Mouse (Mus musculus) heart, adult 9 months (tissue): Measurements from ENCODE around the gene Skiv2l.
A peak's percentile ranks its signal among the peaks of the same experiment; 100 is the strongest.
"Not testable (repeated sequence)": the region's sequence is repeated elsewhere in the genome, so short reads cannot be mapped to it uniquely, and the experiment has no call there.

ENCODE experiments used
- DNase-seq, 2 experiments: peaks; one replicate each; pipeline ENCODE4 v3.0.0; 2022; ENCODE audit warnings: low spot score in 2 of 2

Gene Skiv2l

DNA sequence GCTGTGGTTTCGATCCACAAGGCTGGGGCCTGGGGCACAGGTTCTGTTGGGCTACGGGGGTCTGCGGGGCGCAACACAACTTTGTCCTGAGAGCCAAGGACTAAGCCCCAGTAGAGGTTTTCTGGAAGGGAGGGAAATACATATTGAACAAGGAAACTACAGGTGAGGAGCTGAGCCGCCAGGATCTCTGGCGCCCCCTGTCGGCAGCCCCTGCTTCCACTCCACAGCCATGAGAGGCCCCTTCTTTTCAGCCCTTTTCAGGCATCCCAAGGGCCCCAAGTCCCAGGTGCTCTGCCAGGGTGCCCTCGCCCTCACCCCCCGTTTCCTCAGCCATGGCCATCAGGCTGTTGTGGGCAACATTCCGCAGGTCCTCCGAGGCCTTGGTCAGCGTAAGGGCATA is 36.3 kb downstream of the Skiv2l start:
- DNase-seq, result not testable (repeated sequence)

DNA sequence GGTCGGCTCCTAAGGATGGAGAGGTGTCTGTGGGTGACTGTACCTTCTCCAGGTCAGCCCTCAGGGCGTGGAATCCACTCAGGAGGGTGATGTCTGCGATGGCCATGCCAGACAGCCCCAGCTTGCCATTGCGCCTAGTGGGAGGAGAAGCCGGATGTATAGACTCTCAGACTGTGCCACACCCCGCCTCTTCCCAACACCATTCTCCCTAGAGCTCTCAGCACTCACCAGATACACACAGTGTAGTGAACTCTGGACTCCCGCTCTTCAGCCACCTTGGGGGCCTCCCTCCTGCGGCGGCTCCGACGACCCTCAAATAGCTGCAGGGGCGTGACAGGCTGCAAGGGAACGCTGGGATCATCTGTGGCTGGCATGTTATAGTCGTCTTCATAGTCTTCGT is 38.7 kb downstream of the Skiv2l start:
- DNase-seq, result no peak

DNA sequence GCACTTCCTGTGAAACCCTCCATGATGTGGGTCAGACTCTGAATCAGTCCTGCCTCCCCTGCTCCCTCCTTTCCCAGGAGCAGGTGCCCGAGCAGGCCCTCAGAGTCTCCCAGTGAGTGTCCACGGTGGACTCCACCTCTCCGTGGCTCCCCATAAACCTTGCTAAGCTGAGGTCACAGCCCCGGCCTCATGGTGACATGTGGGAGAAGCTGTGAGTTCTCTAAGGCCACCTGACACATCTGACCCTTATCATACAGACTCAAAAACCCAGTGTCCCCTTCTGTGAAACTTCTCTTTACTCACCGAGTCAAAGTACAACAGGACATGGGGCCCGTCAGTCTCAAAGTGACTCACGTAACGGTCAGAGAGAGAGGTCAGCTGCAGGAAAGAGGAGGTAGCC is 39.2 kb downstream of the Skiv2l start:
- not testable (repeated sequence) for DNase-seq

DNA sequence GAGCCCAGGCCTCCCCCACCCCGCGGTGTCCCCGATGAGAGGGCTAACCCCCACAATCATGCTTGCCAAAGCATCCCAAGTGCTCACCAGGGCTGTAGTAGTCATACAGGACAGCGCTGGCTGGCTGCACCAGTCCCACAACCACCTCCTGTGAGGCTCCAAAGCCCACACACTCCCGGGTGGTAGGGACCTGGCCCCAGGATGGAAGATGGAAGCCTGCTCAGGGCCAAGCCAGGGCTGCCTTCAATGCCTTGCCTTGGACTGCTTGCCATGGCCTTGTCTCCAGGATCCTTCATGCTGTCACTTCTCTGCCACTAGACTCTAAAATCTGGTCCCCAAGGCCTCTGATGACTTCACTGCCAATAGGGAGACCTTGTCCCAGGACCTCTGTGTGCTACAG is 39.6 kb downstream of the Skiv2l start:
- not testable (repeated sequence) for DNase-seq

DNA sequence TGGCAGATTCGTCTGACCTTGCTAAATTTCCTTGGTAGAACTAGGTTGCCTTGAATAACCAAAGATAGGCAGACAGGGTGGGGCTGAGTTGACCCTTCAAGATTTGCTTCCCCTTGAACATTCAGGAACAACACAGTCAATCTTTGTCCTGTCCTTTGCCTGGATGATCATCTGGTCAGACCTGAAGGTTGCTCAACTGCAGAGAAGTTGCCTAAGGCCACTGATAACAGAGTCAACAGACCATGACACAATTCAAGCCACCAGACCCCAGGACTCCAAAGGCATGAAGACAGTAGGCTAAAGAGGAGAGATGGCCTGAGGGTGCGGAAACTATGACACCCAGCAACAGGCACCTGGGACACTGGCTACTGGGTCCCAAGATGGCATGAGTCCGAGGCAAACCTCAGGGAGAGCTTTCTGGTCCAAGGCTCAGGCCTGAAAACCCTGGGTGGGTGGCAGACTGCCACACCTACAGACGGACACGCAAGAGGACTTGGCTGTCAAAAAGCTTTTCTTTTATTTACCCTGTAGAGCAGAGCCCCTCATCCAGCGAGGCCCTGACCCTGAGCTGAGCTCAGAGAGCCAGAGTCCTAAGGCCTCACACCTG is 41.3 kb downstream of the Skiv2l start:
- no peak for DNase-seq

DNA sequence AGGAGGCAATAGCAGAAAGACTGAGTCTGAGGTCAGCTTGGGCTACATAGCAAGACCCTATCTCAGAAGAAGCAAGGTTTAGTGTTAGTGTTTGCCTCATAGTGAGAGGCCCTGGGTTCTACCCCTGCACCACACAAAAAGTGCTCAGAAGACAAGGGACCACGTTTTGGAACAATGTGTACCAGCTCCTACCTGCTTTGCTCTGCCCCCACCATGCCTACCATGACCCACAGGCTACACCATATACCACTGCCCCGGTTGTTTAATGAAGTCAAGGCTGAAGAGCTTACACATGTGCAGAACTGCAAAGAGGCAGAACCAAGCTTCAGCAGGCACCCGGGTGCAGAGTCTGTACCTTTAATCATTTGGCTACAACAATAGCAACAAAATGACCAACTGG is 42.8 kb downstream of the Skiv2l start:
- no peak for DNase-seq

DNA sequence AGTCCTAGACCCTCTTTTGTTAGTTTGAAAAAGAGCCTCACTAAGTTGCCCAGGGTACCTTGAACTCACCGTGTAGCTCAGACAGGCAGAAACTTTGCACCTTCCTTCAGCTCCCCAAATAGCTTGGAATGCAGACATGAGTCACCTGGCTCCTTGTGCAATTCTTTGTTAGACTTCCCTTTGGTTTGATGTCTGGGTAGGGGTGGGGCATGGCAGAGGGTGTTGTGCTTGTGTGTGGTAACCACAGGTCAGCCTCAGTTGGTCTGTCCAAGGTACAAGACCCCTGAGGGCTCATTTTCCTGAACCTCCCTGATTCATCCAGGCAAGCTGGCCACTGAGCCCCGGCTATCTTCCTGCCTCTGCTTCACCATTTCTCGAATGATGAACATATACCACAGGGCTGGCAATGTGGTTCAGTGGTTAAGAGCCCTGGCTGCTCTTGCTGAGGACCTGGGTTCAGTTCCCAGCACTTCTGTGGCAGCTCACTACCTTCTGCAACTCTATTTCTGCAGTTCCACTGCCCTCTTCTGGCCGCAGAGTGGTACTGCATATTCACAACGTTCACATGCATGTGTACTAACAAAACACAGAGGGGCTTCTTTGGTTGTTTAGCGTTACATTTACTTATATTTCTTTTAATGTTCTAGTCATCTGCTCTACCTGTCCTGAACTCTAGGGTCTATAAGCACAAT is 45.0 kb downstream of the Skiv2l start:
- DNase-seq, result no peak

DNA sequence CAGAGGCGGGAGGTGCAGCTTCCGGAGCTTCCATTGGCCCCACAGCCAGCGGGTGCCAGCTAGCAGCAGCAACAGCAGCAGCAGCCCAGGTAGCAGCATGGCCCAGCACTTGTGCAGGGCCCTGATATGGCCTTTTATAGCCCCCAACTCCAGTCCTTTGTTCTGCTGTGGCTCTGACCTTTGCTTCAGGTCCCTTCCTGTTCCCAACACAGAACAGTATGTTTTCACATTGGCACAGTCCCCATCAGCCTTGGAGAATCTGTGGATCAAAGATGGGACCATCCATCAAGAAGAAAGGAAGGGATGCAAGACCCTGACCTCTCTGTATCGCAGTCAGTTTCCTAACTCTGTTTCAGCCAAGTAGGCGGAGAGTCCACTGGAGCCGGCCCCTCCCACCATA is 45.7 kb downstream of the Skiv2l start, which contains the start of gene Cyp21a1:
Cyp21a1 (minus strand) TSS at position 261 of the 400 bp plus-strand sequence.
- DNase-seq, result not testable (repeated sequence)

DNA sequence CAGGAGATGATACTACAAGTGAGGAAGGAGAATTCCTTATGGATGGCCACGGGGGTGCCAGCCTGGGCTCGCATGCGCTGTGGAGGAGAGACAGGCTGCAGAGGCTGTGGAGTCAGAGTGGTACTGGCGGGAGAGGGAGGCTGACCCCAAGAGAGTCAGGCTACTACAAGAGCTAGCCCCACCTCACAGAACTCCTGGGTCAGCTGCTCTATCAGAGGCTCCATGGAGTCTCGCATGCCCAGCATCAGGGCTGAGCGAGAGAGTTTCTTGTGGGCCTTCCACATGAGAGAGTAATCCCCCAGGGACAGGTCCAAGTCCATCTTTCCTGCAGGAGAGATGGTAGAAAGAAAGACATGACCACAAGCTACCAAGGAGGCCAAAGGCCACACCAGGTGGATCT is 46.6 kb downstream of the Skiv2l start:
- DNase-seq, result not testable (repeated sequence)

DNA sequence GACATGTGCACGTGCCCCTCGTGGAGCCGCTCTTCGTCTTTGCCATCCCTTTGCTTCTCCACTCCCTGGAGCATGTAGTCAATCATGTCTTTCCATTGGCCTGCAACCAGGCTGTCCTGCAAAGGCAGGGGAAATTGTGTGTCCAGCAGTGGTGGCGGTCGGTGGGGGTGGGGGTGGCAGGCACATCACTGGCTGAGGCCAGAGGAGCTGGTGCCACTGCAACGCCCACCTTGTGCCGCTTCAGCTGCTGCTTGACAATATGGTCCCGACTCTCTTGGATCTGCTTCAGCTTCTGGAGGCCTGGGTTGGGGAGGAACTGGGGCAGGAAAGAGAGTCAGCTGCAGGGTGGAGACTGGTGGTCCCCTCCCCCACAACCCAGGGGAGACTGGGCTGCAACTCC is 47.3 kb downstream of the Skiv2l start:
- not testable (repeated sequence) for DNase-seq

DNA sequence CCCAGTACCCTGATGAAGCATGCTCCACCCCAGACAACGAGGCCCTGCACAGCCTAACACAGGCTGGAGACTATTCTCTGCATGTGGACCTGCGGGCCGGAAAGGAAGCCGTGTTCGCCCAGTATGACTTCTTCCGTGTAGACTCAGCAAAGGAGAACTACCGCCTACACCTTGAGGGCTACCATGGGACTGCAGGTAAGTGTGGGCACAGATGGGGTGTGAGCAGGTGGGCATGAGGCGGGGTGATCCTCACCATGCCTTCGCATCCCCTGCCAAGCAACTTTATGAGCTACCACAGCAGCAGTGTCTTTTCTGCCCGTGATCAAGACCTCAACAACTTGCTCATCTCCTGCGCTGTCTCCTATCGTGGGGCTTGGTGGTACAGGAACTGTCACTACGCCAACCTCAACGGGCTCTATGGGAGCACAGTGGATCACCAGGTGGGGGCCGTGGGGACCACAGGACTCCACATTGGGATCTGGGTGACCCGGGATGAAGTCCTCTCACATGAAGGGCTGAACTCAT is 49.2 kb downstream of the Skiv2l start:
- DNase-seq, result not testable (repeated sequence)

DNA sequence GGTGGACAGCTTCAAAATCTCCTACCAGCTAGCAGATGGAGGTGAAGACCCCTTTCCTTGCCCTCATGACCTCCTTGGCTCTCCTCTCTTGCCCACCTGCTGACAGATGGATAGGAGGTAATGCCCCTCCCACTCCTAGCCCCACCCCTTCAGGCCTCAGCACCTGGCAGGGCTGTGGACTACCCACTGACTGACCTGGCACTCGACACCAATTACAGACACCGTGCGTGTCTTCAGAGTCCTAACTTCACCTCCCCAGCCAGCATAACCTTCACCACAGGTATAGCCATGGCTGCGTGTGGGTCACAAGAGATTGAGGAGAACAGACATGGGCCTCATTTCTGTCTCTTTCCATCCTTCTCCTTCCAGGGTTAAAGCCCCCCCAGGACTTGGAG is 50.5 kb downstream of the Skiv2l start:
- no peak for DNase-seq

DNA sequence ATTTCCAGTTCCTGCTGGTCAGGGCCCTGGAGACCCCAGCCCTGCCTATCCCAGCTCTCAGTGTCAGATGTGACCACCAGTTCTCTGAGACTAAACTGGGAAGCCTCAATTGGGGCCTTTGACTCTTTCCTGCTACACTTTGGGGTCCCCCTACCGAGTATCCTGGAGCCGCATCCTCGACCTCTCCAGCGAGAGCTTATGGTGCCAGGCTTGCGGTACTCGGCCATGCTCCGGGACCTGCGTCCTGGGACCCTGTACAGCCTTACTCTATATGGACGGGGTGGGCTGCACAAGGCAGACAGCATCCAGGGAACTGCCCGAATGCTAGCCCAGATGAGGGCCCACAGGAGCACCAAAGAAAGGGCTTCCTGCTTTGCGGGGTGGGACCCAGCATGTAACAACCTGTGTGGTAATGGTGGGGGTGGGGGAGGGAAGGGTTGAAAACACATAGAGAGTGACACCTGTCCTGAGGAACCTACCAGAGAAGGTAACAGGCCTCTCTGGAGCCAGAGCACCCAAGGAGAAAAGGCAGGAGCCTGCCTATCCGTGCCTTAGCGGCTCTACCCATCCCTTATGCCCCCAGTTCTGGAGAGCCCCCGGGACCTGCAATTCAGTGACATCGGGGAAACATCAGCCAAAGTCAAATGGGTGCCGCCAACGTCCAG is 51.0 kb downstream of the Skiv2l start:
- no peak for DNase-seq

DNA sequence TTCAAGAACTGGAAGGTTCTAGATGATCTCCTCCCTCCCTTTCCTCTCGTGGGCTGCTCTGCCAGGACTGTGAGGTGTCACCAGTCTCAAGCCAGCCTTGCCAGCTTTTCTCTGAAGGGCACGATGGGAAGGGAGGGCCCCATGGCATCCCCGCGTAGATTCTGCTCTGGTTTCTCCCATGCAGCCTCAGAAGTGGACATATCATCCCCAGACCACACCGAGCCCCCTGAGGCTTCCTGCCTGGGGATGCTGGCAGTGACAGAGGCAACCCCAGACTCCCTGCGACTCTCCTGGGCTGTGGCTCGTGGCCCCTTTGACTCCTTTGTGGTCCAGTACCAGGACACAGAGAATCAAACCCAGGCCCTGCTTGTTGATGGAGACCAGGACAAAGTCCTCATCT is 51.9 kb downstream of the Skiv2l start:
- DNase-seq, result not testable (repeated sequence)

DNA sequence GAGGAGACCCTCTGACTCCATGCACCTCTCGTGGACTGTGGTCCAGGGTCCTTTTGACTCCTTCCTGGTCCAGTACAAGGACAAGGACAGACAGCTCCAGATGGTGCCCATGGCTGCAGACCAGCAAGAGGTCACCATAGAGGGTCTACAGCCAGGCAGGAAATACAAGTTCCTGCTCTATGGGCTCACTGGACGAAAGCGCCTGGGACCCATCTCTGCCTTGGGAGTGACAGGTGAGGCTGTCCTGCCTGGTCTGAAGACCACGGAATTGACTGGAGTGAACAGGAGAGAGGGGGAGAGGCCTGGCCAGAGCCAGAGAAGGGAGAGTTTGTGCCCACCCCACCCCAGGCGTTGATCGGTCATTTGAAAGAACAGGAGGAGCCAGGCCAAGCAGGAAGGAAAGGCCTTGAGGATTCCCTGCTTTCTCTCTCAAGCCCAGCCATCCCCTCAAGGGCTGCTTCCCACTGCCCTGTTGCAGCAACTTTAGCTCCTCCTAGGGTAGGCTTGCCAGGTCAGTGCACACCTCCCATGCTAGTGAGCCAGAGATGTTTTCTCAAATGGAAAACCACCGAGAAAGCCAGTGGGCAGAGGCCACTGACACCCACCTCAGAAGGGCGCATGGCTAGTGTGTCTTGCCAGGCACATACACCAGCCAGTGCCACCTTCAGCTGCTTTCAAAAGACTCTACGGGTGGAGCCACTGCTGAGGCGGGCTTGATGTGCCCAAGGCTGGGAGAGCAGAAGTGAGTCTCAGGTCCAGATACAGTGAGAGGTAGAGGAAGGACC is 52.6 kb downstream of the Skiv2l start:
- DNase-seq, result not testable (repeated sequence)

DNA sequence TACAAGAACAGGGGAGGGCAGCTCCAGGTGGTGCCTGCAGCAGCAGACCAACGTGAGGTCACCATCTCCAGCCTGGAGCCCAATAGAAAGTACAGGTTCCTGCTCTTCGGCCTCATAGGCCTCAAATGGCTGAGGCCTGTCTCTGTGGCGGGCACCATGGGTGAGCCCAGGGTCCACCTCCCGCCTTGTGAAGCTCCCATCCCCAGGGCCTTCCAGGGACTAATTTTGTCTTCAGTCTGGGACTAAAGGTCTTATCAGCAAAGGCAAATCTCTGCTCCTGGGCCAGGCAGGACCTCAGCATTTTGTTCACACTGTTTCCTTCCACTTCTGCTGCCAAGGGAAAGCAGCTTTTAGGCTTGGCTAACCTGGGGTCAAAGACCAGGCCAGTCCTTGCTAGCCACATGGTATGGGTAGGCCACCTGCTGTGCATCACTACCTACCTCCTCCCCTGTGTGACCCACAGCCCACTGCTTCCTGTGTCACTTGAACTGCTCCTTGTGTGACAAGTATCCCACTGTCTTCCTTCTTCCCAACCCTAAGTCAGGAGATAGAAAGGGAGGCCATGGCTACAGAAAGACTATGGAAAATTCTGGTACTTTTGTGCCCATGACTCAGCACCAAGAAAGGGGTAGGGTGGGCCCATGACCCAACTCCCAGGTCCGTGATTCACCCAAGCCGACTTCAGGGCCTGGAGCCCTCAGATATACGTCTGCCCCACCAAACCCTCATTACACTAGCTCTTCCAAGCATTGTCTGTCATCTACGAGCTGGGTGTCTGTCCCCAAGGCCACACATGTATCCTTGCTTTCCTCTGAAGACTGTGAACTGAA is 53.5 kb downstream of the Skiv2l start:
- no peak for DNase-seq

DNA sequence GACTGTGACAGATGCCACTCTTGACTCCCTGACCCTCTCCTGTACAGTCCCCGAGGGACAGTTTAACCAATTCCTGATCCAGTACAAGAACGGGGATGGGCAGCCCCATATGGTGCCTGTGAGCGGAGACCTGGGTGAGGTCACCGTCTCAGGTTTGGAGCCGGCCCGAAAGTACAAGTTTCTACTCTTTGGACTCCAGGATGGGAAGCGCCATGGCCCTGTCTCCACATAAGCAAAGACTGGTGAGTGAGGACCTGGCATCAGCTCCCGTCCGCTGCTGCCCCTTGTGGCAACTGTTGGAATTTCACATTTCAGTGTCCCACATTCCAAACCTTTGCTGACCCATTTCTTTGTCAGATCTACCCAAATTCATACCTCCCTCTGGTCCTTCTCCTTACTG is 54.4 kb downstream of the Skiv2l start:
- peak in 1 of 2 experiments; percentile 17 for DNase-seq

DNA sequence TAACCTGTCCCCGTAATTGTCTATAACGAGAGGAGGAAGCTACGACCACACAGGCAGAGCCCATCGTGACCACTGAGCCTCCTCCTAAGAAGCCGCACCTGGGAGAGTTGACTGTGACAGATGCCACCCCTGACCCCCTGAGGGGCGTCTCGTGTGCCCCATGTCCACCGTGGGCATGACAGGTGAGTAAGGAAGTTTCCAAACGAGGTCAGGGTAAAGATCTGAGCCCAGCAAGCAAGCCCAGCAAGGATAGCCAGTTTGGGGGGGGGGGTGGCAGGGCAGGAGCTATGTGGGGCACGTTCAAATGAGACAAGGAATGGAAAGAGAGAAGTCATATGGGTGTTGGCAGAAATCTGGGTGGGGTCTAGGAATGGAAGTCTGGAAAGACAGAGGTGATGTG is 55.0 kb downstream of the Skiv2l start:
- DNase-seq, result no peak
